ENCODE assay signal across 8 mouse cellular contexts in the genomic region with DNA sequence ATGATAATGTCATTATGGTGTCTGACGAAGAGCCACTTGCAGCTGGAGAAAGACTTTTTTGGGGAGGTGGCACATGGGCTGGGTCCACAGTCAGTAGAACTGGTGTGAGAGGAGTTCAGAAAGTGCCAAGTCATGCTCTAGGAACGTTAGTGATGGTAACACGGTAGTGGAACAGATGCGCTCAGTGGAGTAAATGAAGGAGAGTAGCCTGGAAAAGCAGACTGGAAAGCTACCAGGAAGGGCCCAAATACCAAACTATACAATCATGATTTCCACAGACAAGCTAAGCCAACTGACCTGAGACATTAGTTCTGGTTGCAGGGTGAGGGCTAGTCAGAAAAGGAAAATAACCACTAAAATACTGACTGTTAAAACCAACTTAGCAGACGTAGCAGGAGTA. TPM values are rescaled to one million over a fixed set of nuclear protein-coding genes. Genes with fewer than 3 reads are reported as not detected.
DNase-seq lines count a peak whose midpoint lies in the region; ATAC-seq and TF ChIP-seq lines count a peak whose summit lies in the region.

No protein-coding gene starts in this region.

- H3K9ac ChIP-seq in ES-E14 (ENCODE audit: insufficient read depth, low read depth, low read length, poor library complexity, severe bottlenecking), result peak overlapping the region; percentile 67
- peak overlapping the region; percentile 7; the same call in 1 of the 2 replicates for H3K9ac ChIP-seq in embryonic facial prominence, embryonic 15.5 days
- H3K9ac ChIP-seq in intestine, embryonic 16.5 days (ENCODE audit: low read depth, low read length), result peak overlapping the region; percentile 57

- intact Hi-C loops in gastrocnemius, adult 2 months (cut with DNase I), result loop anchor here (2.0 kb wide), 3 partner anchors 29 to 101 kb away; a partner anchor contains a TSS
- intact Hi-C loops in gastrocnemius, postnatal 14 days (cut with DNase I; ENCODE audit: low total_unique reads), result no loop called here

- in situ Hi-C loops in ES-E14 (cut with MboI; ENCODE audit: low sequenced_read_pairs in 2 of 2, unreplicated experiment in 2 of 2), result no loop called here

- TF ChIP-seq CTCF in gastrocnemius, adult 2 months (IDR thresholded peaks at IDR 0.05), result no peak

- no peak for DNase-seq in gastrocnemius, adult 2 months
- DNase-seq in gastrocnemius, postnatal 14 days, result no peak
- DNase-seq in ES-E14 (ENCODE audit: low read depth, low spot score), result no peak
- DNase-seq in naive thymus-derived CD4-positive, alpha-beta T cell, adult 2 months (ENCODE audit: low read depth), result peak; percentile 15
- no peak for DNase-seq in right cerebral cortex, postnatal 10 days (ENCODE audit: low spot score in 2 of 2)
- no peak for DNase-seq in B cell, adult 2 months

- ATAC-seq in embryonic facial prominence, embryonic 15.5 days (ENCODE audit: insufficient number of reproducible peaks, low FRiP score, low TSS enrichment, low read depth), result no peak
- no peak for ATAC-seq in intestine, embryonic 16.5 days

- no peaks in the 10 kb centered on the region for H3K9me3 ChIP-seq in ES-E14 (ENCODE audit: control insufficient read depth, insufficient read depth, low read depth, low read length)
- no peaks in the 10 kb centered on the region for H3K9me3 ChIP-seq in embryonic facial prominence, embryonic 15.5 days (replicated peaks)
- no peaks in the 10 kb centered on the region for H3K9me3 ChIP-seq in intestine, embryonic 16.5 days (ENCODE audit: control insufficient read depth, low read length)

- peaks cover 10% of the 10 kb centered on the region for H3K36me3 ChIP-seq in ES-E14 (ENCODE audit: control insufficient read depth, insufficient read depth, low read length, poor library complexity, severe bottlenecking)
- H3K36me3 ChIP-seq in embryonic facial prominence, embryonic 15.5 days, result peaks cover 12% of the 10 kb centered on the region
- H3K36me3 ChIP-seq in intestine, embryonic 16.5 days (ENCODE audit: control insufficient read depth, insufficient read depth, low read length), result 0 out of 2 replicates have a peak, but pooled peaks cover 3% of the 10 kb centered on the region

- H3K4me3 ChIP-seq in gastrocnemius, adult 2 months, result peak overlapping the region; percentile 77
- H3K4me3 ChIP-seq in ES-E14 (ENCODE audit: insufficient read depth in 1 of 2, low read depth in 1 of 2, low read length in 2 of 2, poor library complexity in 1 of 2, severe bottlenecking in 1 of 2), result peak overlapping the region; percentile 60 to 72
- peak overlapping the region; percentile 86 for H3K4me3 ChIP-seq in embryonic facial prominence, embryonic 15.5 days (replicated peaks)
- H3K4me3 ChIP-seq in intestine, embryonic 16.5 days (ENCODE audit: low read length), result peak overlapping the region; percentile 41

- H3K4me1 ChIP-seq in ES-E14 (ENCODE audit: control insufficient read depth in 2 of 2, insufficient read depth in 2 of 2, low read length in 2 of 2, poor library complexity in 1 of 2), result peaks cover 0 to 5% of the 10 kb centered on the region in 2 experiments; a peak in 1 of 4 replicates
- peaks cover 23% of the 10 kb centered on the region for H3K4me1 ChIP-seq in embryonic facial prominence, embryonic 15.5 days
- peaks cover 17% of the 10 kb centered on the region for H3K4me1 ChIP-seq in intestine, embryonic 16.5 days (ENCODE audit: control insufficient read depth, insufficient read depth, low read length)

- H3K4me2 ChIP-seq in embryonic facial prominence, embryonic 15.5 days (replicated peaks), result peak overlapping the region; percentile 73
- H3K4me2 ChIP-seq in intestine, embryonic 16.5 days (ENCODE audit: low read depth, low read length), result peak overlapping the region; percentile 52

- 25% methylated on average over 5 of the region's 5 CpGs for WGBS in embryonic facial prominence, embryonic 15.5 days
- WGBS in intestine, embryonic 16.5 days, result 37% methylated on average over 5 of the region's 5 CpGs

- peaks cover 21% of the 10 kb centered on the region for H3K27me3 ChIP-seq in embryonic facial prominence, embryonic 15.5 days
- H3K27me3 ChIP-seq in intestine, embryonic 16.5 days (replicated peaks; ENCODE audit: control insufficient read depth, insufficient read depth, low read length), result 0 out of 2 replicates have a peak, but pooled peaks cover 4% of the 10 kb centered on the region

- peak overlapping the region; percentile 52 for H3K27ac ChIP-seq in gastrocnemius, adult 2 months
- no peak overlapping the region for H3K27ac ChIP-seq in ES-E14 (ENCODE audit: insufficient read depth, low read depth, low read length, poor library complexity, severe bottlenecking)
- H3K27ac ChIP-seq in embryonic facial prominence, embryonic 15.5 days (replicated peaks), result no peak overlapping the region
- no peak overlapping the region for H3K27ac ChIP-seq in intestine, embryonic 16.5 days (ENCODE audit: low read length)

TF ChIP-seq in ES-E14, 5 proteins besides CTCF, POLR2A, EP300 and RAD21:
- TF ChIP-seq CHD2 (IDR thresholded peaks at IDR 0.05; ENCODE audit: low read depth, low read length) (no peak), MAFK (IDR thresholded peaks at IDR 0.05; ENCODE audit: insufficient read depth, low read depth, low read length) (peak; percentile 56; the same call in 1 of the 2 replicates)

RNA-seq across cellular contexts. Expression of a gene that starts 4.5 kb away (rescaled TPM):
- under 1 TPM; 0.17 to 0.69 TPM for total RNA-seq in gastrocnemius, adult 2 months (2021)
- total RNA-seq in gastrocnemius, postnatal 14 days (2021), result under 1 TPM; 0.29 to 0.49 TPM
- 0.22 and 0.42 TPM in 2 replicates for total RNA-seq in ES-E14 (2012; rRNA removed)
- 0.09 TPM in 1 of 2 replicates, not detected in the other for polyA plus RNA-seq in embryonic facial prominence, embryonic 15.5 days (2015; fragmentation: Nextera tagmentation; extraction: Ambion mirVana)
- polyA plus RNA-seq in intestine, embryonic 16.5 days (2015; fragmentation: Nextera tagmentation; extraction: Ambion mirVana), result 11.8 and 13.9 TPM in 2 replicates

RNA-seq across cellular contexts. Expression of a gene that starts 5.1 kb away (rescaled TPM):
- total RNA-seq in gastrocnemius, adult 2 months (2021), result 10 to 100 TPM; 12.6 to 14.7 TPM
- total RNA-seq in gastrocnemius, postnatal 14 days (2021), result 10 to 100 TPM; 13.5 to 13.8 TPM
- total RNA-seq in ES-E14 (2012; rRNA removed), result 42.4 and 50.6 TPM in 2 replicates
- polyA plus RNA-seq in embryonic facial prominence, embryonic 15.5 days (2015; fragmentation: Nextera tagmentation; extraction: Ambion mirVana), result 88.5 and 91.4 TPM in 2 replicates
- polyA plus RNA-seq in intestine, embryonic 16.5 days (2015; fragmentation: Nextera tagmentation; extraction: Ambion mirVana), result 100 and 103 TPM in 2 replicates

RNA-seq across cellular contexts. Expression of a gene that starts 36.9 kb away (rescaled TPM):
- total RNA-seq in gastrocnemius, adult 2 months (2021), result under 1 TPM; 0.18 to 0.39 TPM
- under 1 TPM; 0.12 to 0.18 TPM for total RNA-seq in gastrocnemius, postnatal 14 days (2021)
- total RNA-seq in ES-E14 (2012; rRNA removed), result 0.53 and 0.62 TPM in 2 replicates
- polyA plus RNA-seq in embryonic facial prominence, embryonic 15.5 days (2015; fragmentation: Nextera tagmentation; extraction: Ambion mirVana), result 0.20 and 0.39 TPM in 2 replicates
- not detected in 2 replicates for polyA plus RNA-seq in intestine, embryonic 16.5 days (2015; fragmentation: Nextera tagmentation; extraction: Ambion mirVana)

RNA-seq across cellular contexts. Expression of a gene that starts 43.6 kb away (rescaled TPM):
- 10 to 100 TPM; 52.5 to 53.2 TPM for total RNA-seq in gastrocnemius, adult 2 months (2021)
- 10 to 100 TPM; 43.5 to 48.3 TPM for total RNA-seq in gastrocnemius, postnatal 14 days (2021)
- total RNA-seq in ES-E14 (2012; rRNA removed), result 50.9 and 57.2 TPM in 2 replicates
- 90.4 and 95.6 TPM in 2 replicates for polyA plus RNA-seq in embryonic facial prominence, embryonic 15.5 days (2015; fragmentation: Nextera tagmentation; extraction: Ambion mirVana)
- 60.0 and 61.2 TPM in 2 replicates for polyA plus RNA-seq in intestine, embryonic 16.5 days (2015; fragmentation: Nextera tagmentation; extraction: Ambion mirVana)

RNA-seq across cellular contexts. Expression of a gene that starts 44.1 kb away (rescaled TPM):
- under 1 TPM; 0.54 to 0.61 TPM for total RNA-seq in gastrocnemius, adult 2 months (2021)
- total RNA-seq in gastrocnemius, postnatal 14 days (2021), result 1 to 10 TPM; 1.7 to 2.1 TPM
- total RNA-seq in ES-E14 (2012; rRNA removed), result 3.7 and 6.8 TPM in 2 replicates
- 9.0 and 10.3 TPM in 2 replicates for polyA plus RNA-seq in embryonic facial prominence, embryonic 15.5 days (2015; fragmentation: Nextera tagmentation; extraction: Ambion mirVana)
- 6.0 and 6.7 TPM in 2 replicates for polyA plus RNA-seq in intestine, embryonic 16.5 days (2015; fragmentation: Nextera tagmentation; extraction: Ambion mirVana)

Comparison
In these comparisons a context has a peak if more than half of its experiments do, and no peak if none do; other contexts are left out.
1. H3K9ac ChIP-seq: peak in every context shown above with its lines; median percentile 67 in ES-E14; 57 in intestine, embryonic 16.5 days; 7 in embryonic facial prominence, embryonic 15.5 days.